Mouse (Mus musculus): ENCODE results near the gene Adamts14. TPM values are rescaled to one million over a fixed set of nuclear protein-coding genes. Genes with fewer than 3 reads are reported as not detected.

Adamts14 gene
- polyA plus RNA-seq, 1 experiment from 2014 or later: 0.35 TPM

GRCm38 (mm10) chr10:61273844-61274215, 592 bp upstream of the Adamts14 start:
- H3K27ac ChIP-seq (replicated peaks): no peak overlapping the region
- peaks cover 20% of the 10 kb centered on the region for H3K4me1 ChIP-seq (replicated peaks)
- peaks cover 11% of the 10 kb centered on the region for H3K27me3 ChIP-seq
- H3K9ac ChIP-seq: 0 out of 2 replicates have a peak overlapping the region, but pooled peaks have one; percentile 25
- no peak for ATAC-seq (ENCODE audit: low FRiP score, low read depth)
- no peaks in the 10 kb centered on the region for H3K9me3 ChIP-seq
- peak overlapping the region; percentile 93 for H3K4me2 ChIP-seq
- H3K36me3 ChIP-seq: no peaks in the 10 kb centered on the region
- peak overlapping the region; percentile 45; the same call in 1 of the 2 replicates for H3K4me3 ChIP-seq
- WGBS: 44% methylated on average over 7 of the region's 7 CpGs

- Histone ChIP-seq H3K4me1 (replicated peaks) (peaks cover 18% of the 10 kb centered on the region), H3K36me3 (no peaks in the 10 kb centered on the region), H3K9me3 (no peaks in the 10 kb centered on the region), H3K4me2 (peak overlapping the region; percentile 93), H3K27me3 (peaks cover 11% of the 10 kb centered on the region), H3K4me3 (peak overlapping the region; percentile 45), H3K27ac (replicated peaks) (no peak overlapping the region), H3K9ac (peak overlapping the region; percentile 25; the same call in 1 of the 2 replicates)
- no peak for ATAC-seq (ENCODE audit: low FRiP score, low read depth)
- WGBS: 49% methylated on average over 5 of the region's 5 CpGs
Observed at GRCm38 (mm10) chr10:61272631-61273030, 607 bp downstream of the Adamts14 start.

- H3K27ac ChIP-seq (replicated peaks): no peak overlapping the region
- peaks cover 18% of the 10 kb centered on the region for H3K4me1 ChIP-seq (replicated peaks)
- H3K9ac ChIP-seq: no peak overlapping the region
- no peak for ATAC-seq (ENCODE audit: low FRiP score, low read depth)
- H3K36me3 ChIP-seq: no peaks in the 10 kb centered on the region
- H3K4me3 ChIP-seq: no peak overlapping the region
- 55% methylated on average over 8 of the region's 8 CpGs for WGBS
- peaks cover 11% of the 10 kb centered on the region for H3K27me3 ChIP-seq
- H3K9me3 ChIP-seq: no peaks in the 10 kb centered on the region
- peak overlapping the region; percentile 93; the same call in 1 of the 2 replicates for H3K4me2 ChIP-seq
Observed at GRCm38 (mm10) chr10:61272089-61272626, 1.1 kb downstream of the Adamts14 start.

DNA sequence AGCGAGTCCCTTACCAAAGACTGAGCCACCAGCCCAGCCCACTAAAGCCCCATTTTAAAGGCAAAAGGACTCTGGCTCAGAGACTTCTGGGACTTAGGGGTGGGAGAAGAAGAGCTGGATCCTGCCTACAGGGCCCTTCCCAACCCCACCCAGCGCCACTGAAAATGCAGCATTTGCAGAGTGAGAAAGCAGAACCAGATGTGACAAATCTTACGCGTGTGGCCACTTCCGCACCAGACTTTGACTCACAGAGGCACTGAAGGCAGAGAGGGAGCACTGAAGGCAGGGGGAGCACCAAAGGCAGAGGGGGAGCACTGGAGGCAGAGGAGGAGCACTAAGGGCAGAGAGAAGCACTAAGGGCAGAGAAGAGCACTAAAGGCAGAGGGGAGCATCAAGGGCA, 5.9 kb downstream of the Adamts14 start:
- H3K27me3 ChIP-seq: peaks cover 6% of the 10 kb centered on the region
- H3K4me1 ChIP-seq (replicated peaks): 0 out of 2 replicates have a peak, but pooled peaks cover 1% of the 10 kb centered on the region
- 90% methylated on average over 5 of the region's 5 CpGs for WGBS
- H3K4me2 ChIP-seq: no peak overlapping the region
- H3K4me3 ChIP-seq: no peak overlapping the region
- H3K27ac ChIP-seq (replicated peaks): no peak overlapping the region
- no peaks in the 10 kb centered on the region for H3K36me3 ChIP-seq
- no peak overlapping the region for H3K9ac ChIP-seq
- ATAC-seq (ENCODE audit: low FRiP score, low read depth): no peak
- H3K9me3 ChIP-seq: no peaks in the 10 kb centered on the region

GRCm38 (mm10) chr10:61263606-61264005, 9.6 kb downstream of the Adamts14 start:
- no peak for ATAC-seq (ENCODE audit: low FRiP score, low read depth)
- Histone ChIP-seq H3K4me2 (no peak overlapping the region), H3K27ac (replicated peaks) (no peak overlapping the region), H3K9ac (no peak overlapping the region), H3K27me3 (no peaks in the 10 kb centered on the region), H3K4me1 (replicated peaks) (no peaks in the 10 kb centered on the region), H3K9me3 (no peaks in the 10 kb centered on the region), H3K36me3 (no peaks in the 10 kb centered on the region), H3K4me3 (no peak overlapping the region)
- 85% methylated on average over 8 of the region's 8 CpGs for WGBS

GRCm38 (mm10) chr10:61261229-61262156, 11.7 kb downstream of the Adamts14 start:
- Histone ChIP-seq H3K4me2 (no peak overlapping the region), H3K27ac (replicated peaks) (no peak overlapping the region), H3K9me3 (no peaks in the 10 kb centered on the region), H3K4me1 (replicated peaks) (no peaks in the 10 kb centered on the region), H3K36me3 (no peaks in the 10 kb centered on the region), H3K9ac (no peak overlapping the region), H3K4me3 (no peak overlapping the region), H3K27me3 (no peaks in the 10 kb centered on the region)
- WGBS: 74% methylated on average over 13 of the region's 13 CpGs
- peak; percentile 38; the same call in 1 of the 2 replicates for ATAC-seq (ENCODE audit: low FRiP score, low read depth)

DNA sequence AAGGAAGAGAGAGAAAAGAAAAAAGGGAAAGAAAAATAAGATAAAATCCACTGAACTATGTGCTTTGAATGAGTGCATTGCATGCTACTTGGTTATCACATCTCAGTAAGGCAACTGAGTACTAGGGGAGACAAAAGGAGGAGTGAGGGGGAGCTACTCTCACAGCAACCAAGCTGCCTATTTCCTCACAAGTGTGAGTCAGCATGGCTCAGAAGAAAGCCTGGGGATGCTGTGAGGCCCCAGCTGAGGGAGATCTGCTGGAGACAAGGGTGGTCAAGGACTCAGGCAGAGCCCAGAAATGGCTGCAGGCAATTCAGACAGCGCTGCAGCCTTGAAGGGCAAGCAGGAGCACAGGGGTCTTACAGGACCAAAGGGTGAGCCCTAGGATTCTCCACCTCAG, 15.1 kb downstream of the Adamts14 start:
- Histone ChIP-seq H3K4me1 (replicated peaks) (0 out of 2 replicates have a peak, but pooled peaks cover 9% of the 10 kb centered on the region), H3K9me3 (no peaks in the 10 kb centered on the region), H3K27me3 (no peaks in the 10 kb centered on the region), H3K4me3 (no peak overlapping the region), H3K27ac (replicated peaks) (no peak overlapping the region), H3K9ac (no peak overlapping the region), H3K36me3 (no peaks in the 10 kb centered on the region), H3K4me2 (no peak overlapping the region)
- ATAC-seq (ENCODE audit: low FRiP score, low read depth): no peak
- WGBS: 84% methylated on average over 1 of the region's 1 CpGs

GRCm38 (mm10) chr10:61256665-61257064, 16.6 kb downstream of the Adamts14 start:
- Histone ChIP-seq H3K27ac (replicated peaks) (no peak overlapping the region), H3K27me3 (no peaks in the 10 kb centered on the region), H3K36me3 (no peaks in the 10 kb centered on the region), H3K9ac (no peak overlapping the region), H3K4me3 (no peak overlapping the region), H3K9me3 (no peaks in the 10 kb centered on the region), H3K4me2 (no peak overlapping the region), H3K4me1 (replicated peaks) (0 out of 2 replicates have a peak, but pooled peaks cover 9% of the 10 kb centered on the region)
- WGBS: 97% methylated on average over 9 of the region's 9 CpGs
- no peak for ATAC-seq (ENCODE audit: low FRiP score, low read depth)

GRCm38 (mm10) chr10:61255190-61255589, 18.0 kb downstream of the Adamts14 start:
- H3K4me2 ChIP-seq: no peak overlapping the region
- H3K36me3 ChIP-seq: no peaks in the 10 kb centered on the region
- H3K4me1 ChIP-seq (replicated peaks): 0 out of 2 replicates have a peak, but pooled peaks cover 9% of the 10 kb centered on the region
- no peaks in the 10 kb centered on the region for H3K27me3 ChIP-seq
- no peak overlapping the region for H3K9ac ChIP-seq
- H3K9me3 ChIP-seq: no peaks in the 10 kb centered on the region
- ATAC-seq (ENCODE audit: low FRiP score, low read depth): no peak
- WGBS: 67% methylated on average over 8 of the region's 8 CpGs
- H3K4me3 ChIP-seq: no peak overlapping the region
- no peak overlapping the region for H3K27ac ChIP-seq (replicated peaks)

GRCm38 (mm10) chr10:61254761-61255160, 18.5 kb downstream of the Adamts14 start:
- WGBS: 63% methylated on average over 6 of the region's 6 CpGs
- no peaks in the 10 kb centered on the region for H3K27me3 ChIP-seq
- no peaks in the 10 kb centered on the region for H3K36me3 ChIP-seq
- no peak overlapping the region for H3K4me3 ChIP-seq
- no peaks in the 10 kb centered on the region for H3K9me3 ChIP-seq
- ATAC-seq (ENCODE audit: low FRiP score, low read depth): peak; percentile 72; the same call in 1 of the 2 replicates
- H3K4me1 ChIP-seq (replicated peaks): 0 out of 2 replicates have a peak, but pooled peaks cover 9% of the 10 kb centered on the region
- no peak overlapping the region for H3K27ac ChIP-seq (replicated peaks)
- no peak overlapping the region for H3K4me2 ChIP-seq
- no peak overlapping the region for H3K9ac ChIP-seq

- WGBS: 22% methylated on average over 2 of the region's 2 CpGs
- Histone ChIP-seq H3K4me2 (no peak overlapping the region), H3K4me1 (replicated peaks) (0 out of 2 replicates have a peak, but pooled peaks cover 4% of the 10 kb centered on the region), H3K27ac (replicated peaks) (no peak overlapping the region), H3K36me3 (no peaks in the 10 kb centered on the region), H3K9me3 (no peaks in the 10 kb centered on the region), H3K27me3 (no peaks in the 10 kb centered on the region), H3K9ac (no peak overlapping the region), H3K4me3 (no peak overlapping the region)
- no peak for ATAC-seq (ENCODE audit: low FRiP score, low read depth)
Observed at GRCm38 (mm10) chr10:61249951-61250350, 23.3 kb downstream of the Adamts14 start.

- 84% methylated on average over 13 of the region's 13 CpGs for WGBS
- Histone ChIP-seq H3K27me3 (no peaks in the 10 kb centered on the region), H3K4me1 (replicated peaks) (no peaks in the 10 kb centered on the region), H3K4me3 (no peak overlapping the region), H3K9ac (no peak overlapping the region), H3K9me3 (no peaks in the 10 kb centered on the region), H3K27ac (replicated peaks) (no peak overlapping the region), H3K36me3 (no peaks in the 10 kb centered on the region), H3K4me2 (no peak overlapping the region)
- no peak for ATAC-seq (ENCODE audit: low FRiP score, low read depth)
Observed at GRCm38 (mm10) chr10:61248596-61249114, 24.6 kb downstream of the Adamts14 start.

Data from hindbrain, embryonic 15.5 days (tissue).